Mouse (Mus musculus) myocyte (in vitro differentiated cells): ENCODE measurements around the gene Rftn1.

ENCODE experiments used
- CEBPB ChIP-seq: IDR thresholded peaks from 2 replicates; pipeline ENCODE4 v1.6.1; 2011; ENCODE audit warnings: mild to moderate bottlenecking, moderate library complexity; ENCODE audit not compliant: poor library complexity, insufficient read depth, severe bottlenecking
- E2F4 ChIP-seq: IDR thresholded peaks from one replicate; pipeline ENCODE4 v1.6.1; 2011; ENCODE audit warnings: mild to moderate bottlenecking, control low read depth, moderate library complexity; ENCODE audit not compliant: insufficient read depth
- MAX ChIP-seq: IDR thresholded peaks from one replicate; pipeline ENCODE4 v1.6.1; 2011; ENCODE audit warnings: low read depth, mild to moderate bottlenecking, control low read depth
- MYOD1 ChIP-seq, 3 experiments: IDR thresholded peaks; one replicate each; pipeline ENCODE4 v1.6.1; 2011; ENCODE audit warnings: control low read depth in 2 of 3, low read depth in 2 of 3, mild to moderate bottlenecking in 2 of 3, moderate library complexity in 1 of 3; ENCODE audit not compliant: insufficient read length in 2 of 3, control insufficient read depth in 1 of 3
- POLR2A ChIP-seq: IDR thresholded peaks from one replicate; pipeline ENCODE4 v1.6.1; 2011; ENCODE audit warnings: low read depth, mild to moderate bottlenecking, control low read depth, moderate library complexity; ENCODE audit not compliant: insufficient read length
- POLR2AphosphoS2 ChIP-seq: IDR thresholded peaks from one replicate; pipeline ENCODE4 v1.6.1; 2011; ENCODE audit warnings: low read depth, control low read depth; ENCODE audit not compliant: insufficient read length
- SRF ChIP-seq: IDR thresholded peaks from one replicate; pipeline ENCODE4 v1.6.1; 2011; ENCODE audit warnings: low read depth; ENCODE audit not compliant: control insufficient read depth, insufficient read length
- TCF12 ChIP-seq: IDR thresholded peaks from one replicate; pipeline ENCODE4 v1.6.1; 2011; ENCODE audit warnings: mild to moderate bottlenecking, control low read depth; ENCODE audit not compliant: poor library complexity, insufficient read depth, severe bottlenecking
- TCF3 ChIP-seq: IDR thresholded peaks from one replicate; pipeline ENCODE4 v1.6.1; 2011; ENCODE audit warnings: low read depth, control low read depth; ENCODE audit not compliant: insufficient read length
- USF1 ChIP-seq: IDR thresholded peaks from one replicate; pipeline ENCODE4 v1.6.1; 2011; ENCODE audit warnings: low read depth, mild to moderate bottlenecking, control low read depth, moderate library complexity

- no peak for TF ChIP-seq SRF
- TF ChIP-seq POLR2A, result no peak
- TF ChIP-seq MAX, result no peak
- no peak for TF ChIP-seq TCF12
- no peak for TF ChIP-seq E2F4
- no peak for TF ChIP-seq POLR2AphosphoS2
- TF ChIP-seq MYOD1 (IDR thresholded peaks at IDR 0.05; ENCODE audit: control insufficient read depth in 1 of 3, insufficient read length in 2 of 3, low read depth in 2 of 3), result no peak
- TF ChIP-seq CEBPB, result no peak
- TF ChIP-seq TCF3, result no peak
- no peak for TF ChIP-seq USF1
Measured at GRCm38 (mm10) chr17:50190131-50191015, at the start of gene Rftn1.
